Mouse (Mus musculus): ENCODE data around the gene Gpr146. TPM values are rescaled to one million over a fixed set of nuclear protein-coding genes. Genes with fewer than 3 reads are reported as not detected.
A peak's percentile ranks its signal among the peaks of the same experiment; 100 is the strongest.

The Gpr146 gene
- polyA plus RNA-seq, 1 experiment from 2014 or later = 1.4 TPM

DNA sequence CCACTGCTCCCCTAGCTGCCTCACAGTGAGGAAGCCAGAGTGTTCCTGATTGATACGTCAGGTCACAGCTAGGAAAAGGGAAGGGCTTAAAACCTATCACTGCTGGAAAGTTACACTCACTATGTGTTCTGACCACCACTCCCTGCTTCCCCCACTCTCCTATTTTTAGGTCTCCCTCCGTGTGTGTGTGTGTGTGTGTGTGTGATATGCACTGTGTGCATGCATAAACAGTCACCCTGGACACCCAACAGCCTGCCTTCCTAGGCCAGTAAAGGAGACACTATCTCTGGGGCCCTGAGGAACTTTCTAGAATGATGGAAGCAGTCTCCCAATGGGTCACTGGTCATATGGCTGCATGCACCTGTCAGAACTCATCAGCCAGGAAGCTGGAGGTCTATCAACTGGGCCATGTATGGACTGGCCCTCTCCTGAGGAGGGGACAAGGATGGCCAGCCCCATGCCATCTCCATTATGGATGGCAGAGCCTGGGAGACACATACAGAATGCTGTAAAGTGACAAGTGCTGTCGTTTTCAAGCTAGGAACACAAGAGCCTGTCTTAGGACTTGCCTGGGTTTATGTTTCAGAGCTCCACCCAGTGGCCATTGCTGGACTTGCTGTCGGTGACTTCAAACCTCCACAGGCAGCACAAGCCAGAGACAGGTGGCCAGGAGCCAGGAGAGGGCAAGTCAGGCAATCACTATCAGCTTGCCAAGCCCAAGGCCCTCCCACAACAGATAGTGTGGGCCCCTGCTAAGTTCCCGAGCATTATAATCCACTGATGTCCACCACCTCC lies 20.7 kb downstream of the Gpr146 start:
- no peaks in the 10 kb centered on the region for H3K36me3 ChIP-seq (ENCODE audit: control insufficient read depth, insufficient read depth, low read length)
- peak; percentile 50; the same call in 1 of the 2 replicates for ATAC-seq (replicated peaks; ENCODE audit: low FRiP score, low TSS enrichment, low read depth)
- H3K4me3 ChIP-seq (ENCODE audit: low read depth, low read length) = no peak overlapping the region
- H3K27me3 ChIP-seq (replicated peaks; ENCODE audit: control insufficient read depth, insufficient read depth, low read length) = no peaks in the 10 kb centered on the region
- DNase-seq (ENCODE audit: low spot score) = peak; percentile 93
- no peak overlapping the region for H3K9ac ChIP-seq (ENCODE audit: low read length)
- H3K9me3 ChIP-seq (ENCODE audit: control insufficient read depth, low read length) = no peaks in the 10 kb centered on the region
- H3K4me1 ChIP-seq (replicated peaks; ENCODE audit: control insufficient read depth, insufficient read depth, low read length) = no peaks in the 10 kb centered on the region
- no peak overlapping the region for H3K27ac ChIP-seq (ENCODE audit: low read depth)
- no peak overlapping the region for H3K4me2 ChIP-seq (ENCODE audit: low read length)
- WGBS = 33% methylated on average over 5 of the region's 5 CpGs

DNA sequence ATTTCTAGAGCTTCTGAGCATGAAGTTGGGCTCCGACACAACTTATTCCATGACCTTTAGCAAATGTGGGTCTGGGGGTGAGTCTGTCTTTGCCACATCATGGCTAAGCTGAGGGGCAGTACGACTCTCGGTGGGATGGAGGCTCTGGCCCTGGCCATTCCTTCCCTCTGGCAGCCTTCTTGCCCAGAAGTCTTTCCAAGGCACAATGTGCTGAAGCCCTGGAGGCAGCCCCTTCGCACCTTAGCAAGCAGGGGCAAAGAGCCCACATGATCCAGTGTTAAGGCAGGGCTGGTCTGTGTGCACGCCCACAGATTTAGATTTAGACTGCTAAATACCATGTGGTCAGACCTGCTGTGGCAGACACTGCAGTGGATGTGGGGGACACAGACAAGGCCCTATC lies 21.3 kb downstream of the Gpr146 start:
- no peak for DNase-seq (ENCODE audit: low spot score)
- H3K36me3 ChIP-seq (ENCODE audit: control insufficient read depth, insufficient read depth, low read length) = no peaks in the 10 kb centered on the region
- H3K4me3 ChIP-seq (ENCODE audit: low read depth, low read length) = no peak overlapping the region
- no peak overlapping the region for H3K27ac ChIP-seq (ENCODE audit: low read depth)
- no peaks in the 10 kb centered on the region for H3K9me3 ChIP-seq (ENCODE audit: control insufficient read depth, low read length)
- no peak for ATAC-seq (replicated peaks; ENCODE audit: low FRiP score, low TSS enrichment, low read depth)
- no peak overlapping the region for H3K9ac ChIP-seq (ENCODE audit: low read length)
- H3K27me3 ChIP-seq (replicated peaks; ENCODE audit: control insufficient read depth, insufficient read depth, low read length) = no peaks in the 10 kb centered on the region
- WGBS = 85% methylated on average over 5 of the region's 5 CpGs
- H3K4me2 ChIP-seq (ENCODE audit: low read length) = no peak overlapping the region
- H3K4me1 ChIP-seq (replicated peaks; ENCODE audit: control insufficient read depth, insufficient read depth, low read length) = no peaks in the 10 kb centered on the region

DNA sequence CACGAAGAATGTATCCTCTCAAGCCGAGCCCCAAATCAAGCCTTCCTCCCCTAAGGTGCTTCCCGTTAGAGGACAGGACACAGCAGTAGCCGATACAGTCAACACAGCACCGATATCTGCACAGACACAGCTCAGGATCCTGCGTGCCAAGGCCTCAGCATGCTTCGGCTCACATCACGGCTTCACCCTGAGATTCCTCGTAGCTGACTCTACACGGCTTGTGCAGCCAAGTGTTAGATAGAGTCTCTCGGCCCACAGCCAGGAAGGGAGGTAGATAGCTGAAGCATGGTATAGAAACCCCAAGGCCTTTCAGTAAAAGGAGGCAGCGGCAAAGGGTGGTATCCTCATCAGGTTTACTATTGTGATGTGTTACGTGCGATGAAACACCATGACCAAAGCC lies 22.5 kb downstream of the Gpr146 start:
- no peaks in the 10 kb centered on the region for H3K9me3 ChIP-seq (ENCODE audit: control insufficient read depth, low read length)
- no peaks in the 10 kb centered on the region for H3K27me3 ChIP-seq (replicated peaks; ENCODE audit: control insufficient read depth, insufficient read depth, low read length)
- H3K27ac ChIP-seq (ENCODE audit: low read depth) = no peak overlapping the region
- no peak for DNase-seq (ENCODE audit: low spot score)
- H3K9ac ChIP-seq (ENCODE audit: low read length) = no peak overlapping the region
- no peaks in the 10 kb centered on the region for H3K4me1 ChIP-seq (replicated peaks; ENCODE audit: control insufficient read depth, insufficient read depth, low read length)
- ATAC-seq (replicated peaks; ENCODE audit: low FRiP score, low TSS enrichment, low read depth) = no peak
- no peaks in the 10 kb centered on the region for H3K36me3 ChIP-seq (ENCODE audit: control insufficient read depth, insufficient read depth, low read length)
- WGBS = 88% methylated on average over 14 of the region's 14 CpGs
- H3K4me3 ChIP-seq (ENCODE audit: low read depth, low read length) = no peak overlapping the region
- H3K4me2 ChIP-seq (ENCODE audit: low read length) = no peak overlapping the region

GRCm38 (mm10) chr5:139402106-139402505 lies 24.6 kb downstream of the Gpr146 start:
- no peaks in the 10 kb centered on the region for H3K27me3 ChIP-seq (replicated peaks; ENCODE audit: control insufficient read depth, insufficient read depth, low read length)
- H3K9ac ChIP-seq (ENCODE audit: low read length) = no peak overlapping the region
- DNase-seq (ENCODE audit: low spot score) (no peak), ATAC-seq (replicated peaks; ENCODE audit: low FRiP score, low TSS enrichment, low read depth) (no peak)
- 93% methylated on average over 2 of the region's 2 CpGs for WGBS
- H3K9me3 ChIP-seq (ENCODE audit: control insufficient read depth, low read length) = no peaks in the 10 kb centered on the region
- no peak overlapping the region for H3K4me2 ChIP-seq (ENCODE audit: low read length)
- H3K4me1 ChIP-seq (replicated peaks; ENCODE audit: control insufficient read depth, insufficient read depth, low read length) = no peaks in the 10 kb centered on the region
- H3K27ac ChIP-seq (ENCODE audit: low read depth) = no peak overlapping the region
- H3K4me3 ChIP-seq (ENCODE audit: low read depth, low read length) = no peak overlapping the region
- H3K36me3 ChIP-seq (ENCODE audit: control insufficient read depth, insufficient read depth, low read length) = no peaks in the 10 kb centered on the region

- H3K36me3 ChIP-seq (ENCODE audit: control insufficient read depth, insufficient read depth, low read length) = no peaks in the 10 kb centered on the region
- no peak for ATAC-seq (replicated peaks; ENCODE audit: low FRiP score, low TSS enrichment, low read depth)
Observed at GRCm38 (mm10) chr5:139403692-139404260, 26.3 kb downstream of the Gpr146 start.

GRCm38 (mm10) chr5:139404801-139405401 lies 27.4 kb downstream of the Gpr146 start, which contains the start of gene C130050O18Rik:
Gene C130050O18Rik, plus strand, starts transcription at chr5:139405280.
- H3K27me3 ChIP-seq (replicated peaks; ENCODE audit: control insufficient read depth, insufficient read depth, low read length) = no peaks in the 10 kb centered on the region
- H3K4me3 ChIP-seq (ENCODE audit: low read depth, low read length) = no peak within 1 kb of the TSS
- no peaks in the 10 kb centered on the region for H3K9me3 ChIP-seq (ENCODE audit: control insufficient read depth, low read length)
- H3K27ac ChIP-seq (ENCODE audit: low read depth) = no peak within 1 kb of the TSS
- H3K4me2 ChIP-seq (ENCODE audit: low read length) = no peak within 1 kb of the TSS
- ATAC-seq (replicated peaks; ENCODE audit: low FRiP score, low TSS enrichment, low read depth) (no peak), DNase-seq (ENCODE audit: low spot score) (no peak)
- no peaks in the 10 kb centered on the region for H3K4me1 ChIP-seq (replicated peaks; ENCODE audit: control insufficient read depth, insufficient read depth, low read length)
- H3K36me3 ChIP-seq (ENCODE audit: control insufficient read depth, insufficient read depth, low read length) = no peaks in the 10 kb centered on the region
- 90% methylated on average over 6 of the region's 6 CpGs for WGBS
- no peak within 1 kb of the TSS for H3K9ac ChIP-seq (ENCODE audit: low read length)

More at GRCm38 (mm10) chr5:139403692-139404260, 26.3 kb downstream of the Gpr146 start:
- no peak for DNase-seq (ENCODE audit: low spot score)
- Histone ChIP-seq H3K27ac (ENCODE audit: low read depth) (no peak overlapping the region), H3K9me3 (ENCODE audit: control insufficient read depth, low read length) (no peaks in the 10 kb centered on the region), H3K9ac (ENCODE audit: low read length) (no peak overlapping the region), H3K4me2 (ENCODE audit: low read length) (no peak overlapping the region), H3K4me1 (replicated peaks; ENCODE audit: control insufficient read depth, insufficient read depth, low read length) (no peaks in the 10 kb centered on the region), H3K27me3 (replicated peaks; ENCODE audit: control insufficient read depth, insufficient read depth, low read length) (no peaks in the 10 kb centered on the region), H3K4me3 (ENCODE audit: low read depth, low read length) (no peak overlapping the region)
- WGBS = 82% methylated on average over 8 of the region's 8 CpGs

- DNase-seq (ENCODE audit: low spot score) = no peak
- Histone ChIP-seq H3K27me3 (replicated peaks; ENCODE audit: control insufficient read depth, insufficient read depth, low read length) (no peaks in the 10 kb centered on the region), H3K4me2 (ENCODE audit: low read length) (no peak overlapping the region), H3K36me3 (ENCODE audit: control insufficient read depth, insufficient read depth, low read length) (no peaks in the 10 kb centered on the region), H3K4me3 (ENCODE audit: low read depth, low read length) (no peak overlapping the region), H3K9me3 (ENCODE audit: control insufficient read depth, low read length) (no peaks in the 10 kb centered on the region), H3K4me1 (replicated peaks; ENCODE audit: control insufficient read depth, insufficient read depth, low read length) (no peaks in the 10 kb centered on the region), H3K27ac (ENCODE audit: low read depth) (no peak overlapping the region), H3K9ac (ENCODE audit: low read length) (no peak overlapping the region)
- 63% methylated on average over 7 of the region's 7 CpGs for WGBS
- ATAC-seq (replicated peaks; ENCODE audit: low FRiP score, low TSS enrichment, low read depth) = no peak
Observed at GRCm38 (mm10) chr5:139405478-139405877, 28.0 kb downstream of the Gpr146 start.

DNA sequence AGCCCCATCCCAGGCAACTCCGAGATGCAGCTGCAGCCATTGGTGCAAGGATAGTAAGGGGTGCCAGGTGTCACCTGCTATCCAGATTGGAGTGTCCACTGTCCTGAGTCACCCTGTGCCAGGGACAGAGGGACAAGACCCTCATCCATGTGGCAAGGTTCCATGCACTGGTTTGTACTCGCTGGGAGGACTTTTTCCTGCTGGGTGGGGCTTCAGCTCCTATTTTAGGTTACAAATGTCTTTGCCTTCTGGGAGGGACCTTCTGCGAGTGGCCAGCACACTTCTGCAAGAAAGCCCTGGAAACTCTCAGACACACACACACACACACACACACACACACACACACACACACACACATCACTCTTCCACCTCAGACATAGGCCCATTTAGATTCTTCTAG lies 28.5 kb downstream of the Gpr146 start:
- Histone ChIP-seq H3K27ac (ENCODE audit: low read depth) (no peak overlapping the region), H3K4me3 (ENCODE audit: low read depth, low read length) (no peak overlapping the region), H3K9ac (ENCODE audit: low read length) (no peak overlapping the region), H3K9me3 (ENCODE audit: control insufficient read depth, low read length) (no peaks in the 10 kb centered on the region), H3K27me3 (replicated peaks; ENCODE audit: control insufficient read depth, insufficient read depth, low read length) (no peaks in the 10 kb centered on the region), H3K36me3 (ENCODE audit: control insufficient read depth, insufficient read depth, low read length) (no peaks in the 10 kb centered on the region), H3K4me1 (replicated peaks; ENCODE audit: control insufficient read depth, insufficient read depth, low read length) (no peaks in the 10 kb centered on the region), H3K4me2 (ENCODE audit: low read length) (no peak overlapping the region)
- whole genome bisulfite sequencing = 65% methylated on average over 3 of the region's 3 CpGs
- no peak for DNase-seq (ENCODE audit: low spot score)
- ATAC-seq (replicated peaks; ENCODE audit: low FRiP score, low TSS enrichment, low read depth) = no peak
